Mouse (Mus musculus) limb, embryonic 11.5 days (tissue): Measurements from ENCODE around the gene Mertk. TPM values are rescaled to one million over a fixed set of nuclear protein-coding genes. Genes with fewer than 3 reads are reported as not detected.

ENCODE experiments used
- ATAC-seq: fragments of 200-750 bp; cut with Nextera tagmentation; 2 replicates; pipeline ENCODE4 v1.8.0; 2017; ENCODE audit warnings: low read depth; ENCODE audit not compliant: insufficient number of reproducible peaks, low FRiP score, low TSS enrichment
- DNase-seq: peaks from one replicate; pipeline ENCODE4 v3.0.0-alpha.2; 2015; ENCODE audit warnings: low spot score
- H3K27ac ChIP-seq: fragments of 300-500 bp; sonication (generic); replicated peaks from 2 replicates; pipeline ENCODE4 v1.5.1; 2014; ENCODE audit warnings: low read depth, mild to moderate bottlenecking, low read length
- H3K27me3 ChIP-seq: fragments of 300-500 bp; sonication (generic); 2 replicates; pipeline ENCODE4 v1.6.1; 2014; ENCODE audit warnings: mild to moderate bottlenecking, low read length, mixed read lengths; ENCODE audit not compliant: control insufficient read depth, insufficient read depth
- H3K36me3 ChIP-seq: fragments of 300-500 bp; sonication (generic); 2 replicates; pipeline ENCODE4 v1.6.1; 2014; ENCODE audit warnings: mild to moderate bottlenecking, low read length, moderate library complexity, mixed read lengths; ENCODE audit not compliant: control insufficient read depth, insufficient read depth
- H3K4me1 ChIP-seq: fragments of 300-500 bp; sonication (generic); 2 replicates; pipeline ENCODE4 v1.6.1; 2014; ENCODE audit warnings: low read length, mixed read lengths; ENCODE audit not compliant: control insufficient read depth, insufficient read depth
- H3K4me2 ChIP-seq: fragments of 300-500 bp; sonication (generic); 2 replicates; pipeline ENCODE4 v1.6.1; 2014; ENCODE audit warnings: low read depth, mild to moderate bottlenecking, moderate library complexity; ENCODE audit not compliant: severe bottlenecking
- H3K4me3 ChIP-seq: fragments of 300-500 bp; sonication (generic); 2 replicates; pipeline ENCODE4 v1.5.1; 2014; ENCODE audit warnings: low read depth, low read length
- H3K9ac ChIP-seq: fragments of 300-500 bp; sonication (generic); 2 replicates; pipeline ENCODE4 v1.6.1; 2014; ENCODE audit warnings: mild to moderate bottlenecking, low read length
- H3K9me3 ChIP-seq: fragments of 300-500 bp; sonication (generic); 2 replicates; pipeline ENCODE4 v1.6.1; 2016; ENCODE audit warnings: low read length; ENCODE audit not compliant: control insufficient read depth
- WGBS: fragments of 180-500 bp; shearing (Covaris S2); extraction: QIAGEN DNeasy Blood & Tissue Kit; methylation state at CpG from one replicate; pipeline ENCODE4 v1.1.7; 2014; 5-methylcytosine and 5-hydroxymethylcytosine counted together
- polyA plus RNA-seq: library from polyadenylated mRNA; unstranded; fragments of >200 nt; fragmentation: Nextera tagmentation; extraction: Ambion mirVana; gene quantifications from 2 replicates; pipeline ENCODE4 v1.2.1, GENCODE M21; 2014

The Mertk gene
- polyA plus RNA-seq, 1 experiment from 2014 or later, result 22.5 TPM

DNA sequence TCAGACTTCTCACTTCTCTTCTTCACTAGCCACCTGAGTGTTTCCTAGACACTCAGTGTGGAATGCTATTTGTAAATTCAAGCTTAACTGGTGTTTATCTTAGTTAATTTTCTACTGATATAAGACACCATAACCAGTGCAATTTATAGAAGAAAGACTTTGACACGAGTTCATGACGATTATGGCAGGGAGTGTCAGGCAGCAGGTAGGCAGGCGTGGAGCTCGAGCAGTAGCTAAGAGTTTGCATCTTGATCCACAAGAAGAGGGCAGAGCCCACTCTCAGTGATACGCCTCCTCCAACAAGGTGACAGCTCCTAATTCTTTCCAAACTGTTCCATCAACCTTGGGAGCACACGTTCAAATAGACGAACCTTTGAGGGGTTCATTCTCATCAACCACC lies 27.9 kb downstream of the Mertk start:
- no peaks in the 10 kb centered on the region for H3K36me3 ChIP-seq
- no peak overlapping the region for H3K4me2 ChIP-seq
- no peak for ATAC-seq
- no peak overlapping the region for H3K9ac ChIP-seq
- peaks cover 8% of the 10 kb centered on the region for H3K4me1 ChIP-seq
- no peak overlapping the region for H3K4me3 ChIP-seq
- no peak overlapping the region for H3K27ac ChIP-seq
- WGBS, result 82% methylated on average over 7 of the region's 7 CpGs
- H3K27me3 ChIP-seq, result no peaks in the 10 kb centered on the region
- no peak for DNase-seq
- H3K9me3 ChIP-seq, result no peaks in the 10 kb centered on the region

DNA sequence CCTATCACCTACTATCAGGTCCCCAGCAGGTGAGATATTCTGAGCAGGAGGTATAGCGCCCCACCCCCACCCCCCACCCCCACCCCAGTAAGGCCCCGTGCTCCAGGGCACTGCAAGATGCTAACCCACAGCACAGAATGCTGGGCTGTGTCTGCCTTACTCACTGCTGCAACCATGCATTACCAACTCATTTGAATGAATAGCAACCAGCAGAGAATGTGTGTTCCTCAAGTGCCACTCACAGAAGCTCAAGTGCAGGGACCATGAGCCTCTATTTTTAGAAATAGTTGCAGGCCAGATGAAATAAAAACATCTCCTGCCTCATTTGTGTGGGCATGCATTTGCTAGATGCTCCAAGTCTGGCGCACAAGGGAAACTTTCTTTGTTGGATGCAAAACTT lies 28.8 kb downstream of the Mertk start:
- Histone ChIP-seq H3K9me3 (no peaks in the 10 kb centered on the region), H3K4me3 (no peak overlapping the region), H3K4me2 (no peak overlapping the region), H3K4me1 (peaks cover 8% of the 10 kb centered on the region), H3K27me3 (no peaks in the 10 kb centered on the region), H3K9ac (no peak overlapping the region), H3K27ac (no peak overlapping the region), H3K36me3 (no peaks in the 10 kb centered on the region)
- DNase-seq (no peak), ATAC-seq (no peak)
- WGBS, result 42% methylated on average over 3 of the region's 3 CpGs

DNA sequence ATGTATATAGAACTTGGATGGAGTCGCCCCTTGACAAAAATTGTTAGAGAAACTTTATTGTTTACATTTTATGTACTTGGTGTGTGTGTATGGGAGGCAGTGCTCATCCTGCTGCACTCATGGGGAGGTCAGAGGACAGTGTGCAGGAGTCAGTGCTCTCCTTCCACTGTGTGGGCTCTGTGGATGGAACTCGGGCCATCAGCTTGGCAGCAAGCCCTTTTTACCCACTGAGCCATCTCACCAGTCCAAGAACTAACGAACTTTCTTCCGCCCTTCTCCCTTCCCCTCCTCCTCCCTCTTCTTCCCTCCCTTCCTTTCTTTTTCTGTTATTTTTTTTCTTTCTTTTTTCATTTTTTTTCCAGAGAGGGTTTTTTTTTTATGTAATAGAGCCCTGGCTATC lies 29.3 kb downstream of the Mertk start:
- H3K36me3 ChIP-seq, result no peaks in the 10 kb centered on the region
- 88% methylated on average over 4 of the region's 4 CpGs for WGBS
- H3K4me2 ChIP-seq, result no peak overlapping the region
- no peak overlapping the region for H3K27ac ChIP-seq
- no peak overlapping the region for H3K4me3 ChIP-seq
- H3K9ac ChIP-seq, result no peak overlapping the region
- DNase-seq, result no peak
- ATAC-seq, result no peak
- H3K9me3 ChIP-seq, result no peaks in the 10 kb centered on the region
- peaks cover 8% of the 10 kb centered on the region for H3K4me1 ChIP-seq
- H3K27me3 ChIP-seq, result no peaks in the 10 kb centered on the region

DNA sequence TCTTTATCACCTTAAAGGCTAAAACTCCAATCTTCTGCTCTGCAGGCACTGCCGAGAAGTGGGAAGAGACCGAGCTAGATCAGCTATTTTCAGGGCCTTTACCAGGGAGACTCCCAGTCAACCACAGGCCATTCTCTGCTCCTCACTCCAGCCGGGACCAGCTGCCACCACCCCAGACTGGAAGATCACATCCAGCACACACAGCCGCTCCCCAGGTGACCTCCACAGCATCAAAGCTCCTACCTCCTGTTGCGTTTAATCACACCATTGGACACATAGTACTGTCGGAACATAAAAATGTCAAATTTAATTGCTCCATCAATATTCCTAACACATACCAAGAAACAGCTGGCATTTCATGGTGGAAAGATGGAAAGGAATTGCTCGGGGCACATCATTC lies 30.4 kb downstream of the Mertk start:
- H3K27me3 ChIP-seq, result no peaks in the 10 kb centered on the region
- no peak overlapping the region for H3K4me2 ChIP-seq
- DNase-seq (peak; percentile 48), ATAC-seq (no peak)
- no peak overlapping the region for H3K9ac ChIP-seq
- 19% methylated on average over 7 of the region's 7 CpGs for WGBS
- H3K9me3 ChIP-seq, result no peaks in the 10 kb centered on the region
- no peak overlapping the region for H3K4me3 ChIP-seq
- no peaks in the 10 kb centered on the region for H3K36me3 ChIP-seq
- H3K27ac ChIP-seq, result no peak overlapping the region
- peaks cover 14% of the 10 kb centered on the region for H3K4me1 ChIP-seq

DNA sequence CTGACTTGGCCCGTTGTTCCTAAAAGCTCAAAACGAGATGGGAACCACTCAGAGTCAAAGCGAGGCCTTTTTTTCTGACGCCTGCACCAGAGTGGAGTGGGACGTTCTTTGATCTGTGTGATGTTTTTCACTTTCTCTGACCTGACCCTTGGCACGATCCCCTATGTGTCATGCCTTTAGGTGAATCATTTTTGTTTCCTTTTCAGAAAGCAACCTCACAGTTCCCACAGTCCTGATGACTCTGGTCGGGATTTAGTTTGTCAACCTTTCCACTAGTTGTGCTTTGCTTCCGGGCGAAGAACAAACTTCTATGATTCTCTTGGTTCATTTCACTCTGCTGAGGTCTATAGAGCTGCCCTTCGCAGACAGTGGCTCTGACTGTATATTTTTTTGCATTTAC lies 32.8 kb downstream of the Mertk start:
- DNase-seq, result no peak
- H3K36me3 ChIP-seq, result peaks cover 3% of the 10 kb centered on the region; the same call in 1 of the 2 replicates
- H3K27ac ChIP-seq, result no peak overlapping the region
- no peaks in the 10 kb centered on the region for H3K9me3 ChIP-seq
- ATAC-seq, result no peak
- peaks cover 17% of the 10 kb centered on the region for H3K4me1 ChIP-seq
- 64% methylated on average over 10 of the region's 10 CpGs for WGBS
- H3K9ac ChIP-seq, result no peak overlapping the region
- no peak overlapping the region for H3K4me2 ChIP-seq
- no peak overlapping the region for H3K4me3 ChIP-seq
- H3K27me3 ChIP-seq, result no peaks in the 10 kb centered on the region

DNA sequence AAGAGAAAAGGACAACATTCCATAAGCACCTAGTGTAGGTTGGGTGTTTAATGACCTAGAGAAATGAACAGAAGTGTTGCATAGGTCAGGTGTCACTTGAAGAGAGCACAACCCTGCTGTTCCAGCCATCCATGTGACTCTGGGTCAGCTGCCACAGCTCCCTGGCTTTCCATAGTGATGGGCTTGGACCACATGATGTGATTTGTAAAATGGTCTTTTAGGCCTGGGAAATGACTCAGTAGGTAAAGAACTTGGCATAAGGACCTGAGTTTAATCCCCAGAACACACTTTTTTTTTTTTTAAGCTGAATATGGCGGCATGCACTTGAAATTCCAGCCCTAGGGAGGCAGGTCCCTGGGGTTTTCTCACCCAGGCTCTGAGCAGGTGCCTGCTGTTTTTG lies 33.2 kb downstream of the Mertk start:
- no peak for DNase-seq
- no peak overlapping the region for H3K4me2 ChIP-seq
- ATAC-seq, result no peak
- peaks cover 17% of the 10 kb centered on the region for H3K4me1 ChIP-seq
- H3K9me3 ChIP-seq, result no peaks in the 10 kb centered on the region
- H3K36me3 ChIP-seq, result peaks cover 3% of the 10 kb centered on the region; the same call in 1 of the 2 replicates
- no peak overlapping the region for H3K27ac ChIP-seq
- 82% methylated on average over 1 of the region's 1 CpGs for WGBS
- H3K27me3 ChIP-seq, result no peaks in the 10 kb centered on the region
- H3K4me3 ChIP-seq, result no peak overlapping the region
- H3K9ac ChIP-seq, result no peak overlapping the region

DNA sequence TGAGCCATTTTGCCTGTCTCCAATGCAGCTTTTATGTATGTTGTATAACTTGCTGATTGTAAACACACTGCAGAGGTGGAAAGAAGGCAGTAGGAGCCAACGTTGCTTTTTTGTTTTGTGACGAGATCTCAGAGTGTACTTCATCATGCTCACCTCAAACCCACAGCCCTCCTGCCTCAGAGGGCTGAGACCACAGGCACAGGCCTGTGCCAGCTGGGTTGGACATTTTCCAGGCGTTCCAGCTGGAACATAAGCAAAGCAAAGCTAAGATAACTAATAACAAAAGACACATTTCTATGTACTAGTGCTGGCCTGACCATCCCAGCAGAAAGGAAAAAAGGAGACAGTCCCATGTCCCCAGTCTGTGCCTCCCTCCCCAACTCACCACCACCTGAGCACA lies 36.3 kb downstream of the Mertk start:
- Histone ChIP-seq H3K27ac (no peak overlapping the region), H3K9ac (no peak overlapping the region), H3K9me3 (no peaks in the 10 kb centered on the region), H3K4me1 (peaks cover 9% of the 10 kb centered on the region; the same call in 1 of the 2 replicates), H3K4me2 (no peak overlapping the region), H3K36me3 (peaks cover 3% of the 10 kb centered on the region; the same call in 1 of the 2 replicates), H3K27me3 (no peaks in the 10 kb centered on the region), H3K4me3 (no peak overlapping the region)
- DNase-seq (no peak), ATAC-seq (no peak)
- 60% methylated on average over 3 of the region's 3 CpGs for WGBS

DNA sequence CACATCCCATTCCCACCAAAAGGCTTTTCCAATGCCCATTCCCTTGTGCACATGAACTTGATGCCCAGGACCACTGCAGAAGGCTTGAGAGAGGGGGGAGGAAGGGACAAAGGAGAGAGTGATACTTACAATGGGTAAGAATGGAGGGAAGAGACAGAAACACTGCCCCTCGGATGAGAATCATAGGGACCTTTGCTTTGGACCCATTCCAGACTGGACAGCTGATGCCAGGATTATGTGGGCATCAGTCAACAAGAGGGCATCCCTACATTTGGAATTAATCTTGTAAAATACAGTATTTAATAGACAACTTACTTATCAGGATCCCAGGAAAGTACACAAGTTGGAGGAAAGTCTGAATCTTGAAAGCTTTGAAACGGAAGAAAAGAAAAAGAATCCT lies 38.3 kb downstream of the Mertk start:
- no peak overlapping the region for H3K4me3 ChIP-seq
- H3K27me3 ChIP-seq, result no peaks in the 10 kb centered on the region
- H3K9me3 ChIP-seq, result no peaks in the 10 kb centered on the region
- ATAC-seq (no peak), DNase-seq (no peak)
- no peak overlapping the region for H3K27ac ChIP-seq
- no peak overlapping the region for H3K9ac ChIP-seq
- no peak overlapping the region for H3K4me2 ChIP-seq
- H3K4me1 ChIP-seq, result peaks cover 9% of the 10 kb centered on the region; the same call in 1 of the 2 replicates
- 89% methylated on average over 2 of the region's 2 CpGs for WGBS
- H3K36me3 ChIP-seq, result peaks cover 3% of the 10 kb centered on the region; the same call in 1 of the 2 replicates

DNA sequence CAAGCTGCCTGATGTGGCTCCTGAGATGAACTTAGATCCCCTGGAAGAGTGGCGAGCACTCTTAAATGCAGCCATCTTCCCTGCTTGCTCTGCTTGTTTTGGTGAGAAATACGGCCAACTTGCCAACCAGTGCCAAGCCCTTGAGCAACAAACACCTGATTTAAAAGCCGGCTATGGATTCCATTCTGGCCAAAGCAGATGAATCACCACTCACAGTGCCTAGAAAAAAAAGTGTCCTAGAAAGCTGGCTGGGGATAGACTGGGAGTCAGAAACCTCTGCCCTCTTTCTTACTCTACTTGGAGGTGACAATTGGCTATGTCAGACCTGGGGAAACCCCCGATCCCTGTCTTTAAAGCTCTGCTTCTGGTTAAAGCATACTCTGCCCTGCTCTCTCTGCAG lies 39.0 kb downstream of the Mertk start:
- peaks cover 9% of the 10 kb centered on the region; the same call in 1 of the 2 replicates for H3K4me1 ChIP-seq
- H3K36me3 ChIP-seq, result peaks cover 3% of the 10 kb centered on the region; the same call in 1 of the 2 replicates
- 90% methylated on average over 4 of the region's 4 CpGs for WGBS

More for the DNA sequence above, 39.0 kb downstream of the Mertk start:
- no peak overlapping the region for H3K9ac ChIP-seq
- DNase-seq, result no peak
- no peak for ATAC-seq
- H3K4me2 ChIP-seq, result no peak overlapping the region
- no peaks in the 10 kb centered on the region for H3K27me3 ChIP-seq
- no peak overlapping the region for H3K27ac ChIP-seq
- H3K9me3 ChIP-seq, result no peaks in the 10 kb centered on the region
- no peak overlapping the region for H3K4me3 ChIP-seq
